Mouse (Mus musculus) 3T3-L1 (cell line): ENCODE results near the gene Nktr.

Experiments
- DNase-seq: peaks from one replicate; pipeline ENCODE4 v3.0.0-alpha.2; 2015; ENCODE audit warnings: low read depth, low spot score

Gene Nktr

GRCm38 (mm10) chr9:121718792-121719318 lies at the start of gene Nktr:
TSS of gene Nktr (plus strand) at chr9:121719169.
- peak; percentile 99 for DNase-seq

- DNase-seq, result peak; percentile 45
Measured at GRCm38 (mm10) chr9:121669348-121669791, 49.6 kb upstream of the Nktr start.

- DNase-seq, result peak; percentile 72
Measured at GRCm38 (mm10) chr9:121671300-121671699, 47.7 kb upstream of the Nktr start.

GRCm38 (mm10) chr9:121672311-121672710 lies 46.7 kb upstream of the Nktr start:
- peak; percentile 98 for DNase-seq

GRCm38 (mm10) chr9:121673716-121674115 lies 45.3 kb upstream of the Nktr start:
- peak; percentile 32 for DNase-seq

DNA sequence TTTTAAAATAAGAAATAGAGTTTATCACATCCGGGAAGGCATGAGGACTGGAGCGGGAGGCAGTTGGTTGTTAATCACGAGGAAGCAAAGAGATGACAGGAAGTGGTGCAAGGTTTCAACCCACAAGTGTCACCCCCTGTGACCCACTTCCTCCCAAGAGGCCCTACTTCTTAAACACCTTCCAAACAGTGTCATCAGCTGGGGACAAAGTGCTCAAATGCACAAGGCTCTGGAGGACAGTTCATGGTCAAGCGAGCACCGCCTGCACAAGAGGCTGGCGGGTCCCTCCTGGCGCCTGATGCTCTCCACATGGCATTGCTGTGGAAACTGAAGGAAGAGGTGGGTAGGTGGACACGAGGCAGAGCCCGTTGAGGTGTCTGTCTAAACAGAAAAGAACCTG lies 44.0 kb upstream of the Nktr start:
- DNase-seq, result no peak

DNA sequence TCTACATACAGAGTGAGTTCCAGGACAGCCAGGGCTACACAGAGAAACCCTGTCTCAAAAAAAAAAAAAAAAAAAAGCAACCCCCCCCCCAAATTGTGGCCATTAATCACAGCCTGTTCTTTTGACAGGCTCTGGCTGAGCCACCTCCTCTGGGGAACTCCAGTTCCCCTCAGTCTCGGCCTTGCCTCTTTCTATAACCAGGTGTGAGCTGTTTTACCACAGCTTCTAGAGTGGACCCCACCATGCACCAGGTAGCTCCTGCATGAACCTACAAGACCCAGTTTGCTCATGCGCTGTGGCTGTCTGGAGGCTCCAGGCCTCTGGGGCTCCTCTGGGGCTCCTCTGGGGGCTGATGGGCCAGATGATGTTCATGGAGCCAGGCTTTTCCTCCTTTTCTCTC lies 43.4 kb upstream of the Nktr start:
- no peak for DNase-seq

DNA sequence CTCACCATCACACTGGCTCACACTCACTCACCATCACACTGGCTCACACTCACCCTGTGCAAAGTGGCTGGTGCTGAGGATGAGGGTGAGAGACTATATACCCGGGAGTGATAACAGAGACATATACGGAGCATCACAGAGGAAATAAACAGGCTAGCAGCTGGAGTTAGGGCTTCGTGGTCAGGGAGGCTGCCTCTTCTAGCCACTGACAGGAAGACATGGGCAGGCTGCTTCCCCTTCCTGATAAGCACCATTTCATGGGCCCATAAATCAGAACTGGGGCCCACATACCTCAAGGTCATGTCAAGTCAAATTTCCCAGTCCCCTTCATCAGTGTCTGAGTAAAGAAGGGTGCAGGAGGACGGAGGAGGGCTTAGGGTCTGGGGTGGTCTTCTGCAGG lies 41.9 kb upstream of the Nktr start:
- DNase-seq, result no peak

GRCm38 (mm10) chr9:121677476-121677875 lies 41.5 kb upstream of the Nktr start:
- DNase-seq, result no peak

DNA sequence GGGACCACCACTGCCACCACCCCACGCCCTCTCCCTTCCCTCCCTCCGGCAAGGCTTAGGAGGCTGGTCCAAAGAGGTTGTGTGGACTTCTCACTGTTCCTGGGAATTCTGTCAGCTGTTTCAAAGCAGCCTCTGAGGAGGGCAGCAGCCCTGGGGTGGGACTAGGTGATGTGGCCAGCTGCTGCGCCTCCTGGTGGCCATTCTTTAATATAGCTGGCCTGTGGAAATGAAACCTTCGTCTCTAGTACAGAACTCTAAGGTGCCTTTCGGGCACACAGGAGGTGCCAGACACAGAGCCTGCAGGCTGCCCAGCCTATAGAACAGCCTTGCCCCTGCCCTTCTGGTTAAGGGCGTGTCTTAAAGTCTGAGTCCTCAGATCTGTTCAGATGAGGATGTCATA lies 39.4 kb upstream of the Nktr start:
- DNase-seq, result peak; percentile 84

DNA sequence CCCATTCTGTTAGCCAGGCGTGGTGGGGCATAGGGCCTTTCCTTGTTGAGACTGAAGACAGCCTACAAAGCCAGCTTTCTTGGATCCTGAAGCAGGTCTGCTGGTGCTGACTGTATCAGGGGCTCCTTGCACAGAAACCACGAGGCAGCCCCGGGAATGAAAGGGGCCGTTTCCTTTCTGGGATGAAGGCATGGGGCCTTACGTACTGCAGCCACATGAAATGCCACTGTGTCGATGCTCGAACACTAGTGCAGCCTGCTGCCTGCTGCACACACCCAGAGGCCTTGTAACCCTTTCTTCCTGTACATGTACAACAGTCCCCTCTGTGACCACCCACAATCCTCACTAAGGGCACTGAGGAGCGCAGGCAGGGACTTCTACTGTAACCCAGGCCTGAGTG lies 37.8 kb upstream of the Nktr start:
- DNase-seq, result no peak

DNA sequence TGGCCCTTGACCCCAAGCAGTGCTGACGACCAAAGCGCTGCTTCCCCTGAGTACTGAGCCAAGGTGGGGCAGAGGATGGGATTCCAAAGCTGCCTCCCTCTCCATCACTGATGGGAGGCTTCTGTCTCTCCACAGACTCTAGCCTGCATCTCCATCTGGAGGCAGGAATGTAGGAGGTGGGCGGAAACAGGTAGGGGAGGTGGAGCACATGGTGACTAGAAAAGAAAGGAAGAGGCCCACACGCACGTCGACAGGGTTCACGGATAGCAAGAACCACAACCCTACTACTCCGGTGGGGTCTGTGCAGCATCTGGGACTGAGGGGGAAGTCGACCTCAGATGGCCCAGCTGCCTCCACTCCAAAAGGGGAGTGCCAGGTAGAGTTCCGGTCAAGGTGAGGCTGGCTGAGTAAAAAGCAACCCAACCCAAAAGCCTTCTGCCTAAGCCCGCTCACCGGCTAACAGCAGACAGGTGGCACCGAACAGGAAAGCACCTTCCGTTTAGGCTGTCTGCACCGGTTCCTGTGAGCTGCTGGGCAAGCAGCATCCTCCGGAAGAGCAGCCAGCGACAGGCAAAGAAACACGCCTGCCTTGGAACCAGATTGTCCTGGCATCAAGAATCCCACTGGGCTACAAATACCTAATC lies 36.8 kb upstream of the Nktr start:
- no peak for DNase-seq

DNA sequence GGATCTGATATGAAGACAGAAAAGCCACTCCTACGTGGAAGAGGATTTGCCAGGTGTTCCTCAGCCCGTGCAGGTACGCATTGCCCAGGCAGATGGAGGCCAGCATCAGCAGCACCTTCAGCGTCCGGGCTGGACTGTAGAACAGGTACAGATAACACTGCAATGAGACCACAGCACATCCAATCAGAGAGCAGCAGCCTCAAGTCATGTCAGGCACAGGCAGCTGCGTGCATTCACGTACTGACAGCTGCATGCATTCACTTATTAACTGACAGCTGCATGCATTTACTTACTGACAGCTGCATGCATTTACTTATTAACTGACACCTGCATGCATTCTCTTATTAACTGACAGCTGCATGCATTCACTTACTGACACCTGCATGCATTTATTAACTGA lies 34.3 kb upstream of the Nktr start:
- DNase-seq, result no peak

- no peak for DNase-seq
Measured at GRCm38 (mm10) chr9:121690200-121690651, 28.7 kb upstream of the Nktr start.

DNA sequence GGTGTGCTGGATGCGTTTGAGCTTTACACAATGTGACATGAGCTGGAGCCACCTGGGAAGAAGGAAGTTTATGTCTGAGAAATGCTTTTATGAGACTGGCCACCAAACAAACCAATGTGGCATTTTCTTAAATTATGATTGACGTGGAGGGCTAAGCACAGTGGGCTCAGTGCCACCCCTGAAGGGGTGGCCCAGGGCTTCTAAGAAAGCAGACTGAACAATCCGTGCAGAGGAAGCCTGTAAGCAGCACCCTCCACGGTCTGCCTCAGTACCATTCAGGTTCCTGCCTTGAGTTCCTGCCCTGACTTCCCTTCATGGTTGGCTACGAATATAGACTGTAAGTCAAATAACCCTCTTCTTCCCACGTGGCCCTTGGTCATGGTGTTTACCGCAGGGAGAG lies 28.2 kb upstream of the Nktr start:
- no peak for DNase-seq

GRCm38 (mm10) chr9:121694736-121695135 lies 24.2 kb upstream of the Nktr start:
- no peak for DNase-seq

DNA sequence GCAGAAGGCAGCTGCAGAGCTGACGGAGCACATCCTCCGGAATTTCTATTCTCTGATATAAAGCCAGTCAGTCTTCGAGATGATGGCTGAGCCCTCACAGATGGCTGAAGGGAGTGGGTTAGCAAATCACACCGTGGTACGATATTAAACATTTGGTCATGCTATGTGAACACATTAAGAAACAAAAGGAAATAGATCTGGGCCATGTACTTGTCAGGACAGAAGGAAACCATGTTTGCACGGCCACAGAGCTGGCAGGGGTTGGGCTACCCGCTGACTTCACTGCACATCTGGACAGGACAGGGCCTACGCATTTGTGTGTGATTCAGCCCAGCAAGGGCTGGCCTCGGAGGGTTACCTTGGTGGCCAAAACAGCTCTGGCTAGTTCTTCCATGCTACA lies 22.3 kb upstream of the Nktr start:
- DNase-seq, result no peak

DNA sequence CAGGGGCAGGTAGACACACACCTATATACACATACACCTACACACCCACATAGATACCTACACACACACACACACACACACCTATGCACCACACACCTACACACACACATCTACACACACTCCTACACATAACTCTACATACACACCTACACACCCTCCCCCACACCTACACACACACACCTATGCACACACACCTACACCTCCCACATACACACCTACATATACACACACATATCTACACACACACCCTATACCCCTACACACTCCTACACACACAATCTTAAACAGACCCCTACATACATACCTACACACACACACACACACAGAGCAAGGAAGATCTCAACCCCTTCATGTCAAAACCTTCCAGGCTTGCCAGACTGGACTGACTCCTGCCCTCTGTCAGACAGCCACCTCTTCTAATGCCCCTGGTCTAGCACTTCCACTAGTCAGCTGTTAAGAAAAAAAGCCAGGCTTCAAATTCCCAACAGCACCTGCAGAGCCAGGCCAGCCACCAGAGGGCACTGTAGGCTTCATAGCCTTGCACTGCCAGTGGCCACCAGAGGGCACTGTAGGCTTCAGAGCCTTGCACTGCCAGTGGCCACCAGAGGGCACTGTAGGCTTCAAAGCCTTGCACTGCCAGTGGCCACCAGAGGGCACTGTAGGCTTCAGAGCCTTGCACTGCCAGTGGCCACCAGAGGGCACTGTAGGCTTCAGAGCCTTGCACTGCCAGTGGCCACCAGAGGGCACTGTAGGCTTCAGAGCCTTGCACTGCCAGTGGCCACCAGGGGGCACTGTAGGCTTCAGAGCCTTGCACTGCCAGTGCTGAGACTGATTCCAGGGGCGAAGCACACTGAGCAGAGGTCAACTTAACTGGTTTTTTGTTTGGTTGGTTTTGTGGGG lies 21.6 kb upstream of the Nktr start:
- DNase-seq, result peak; percentile 56

DNA sequence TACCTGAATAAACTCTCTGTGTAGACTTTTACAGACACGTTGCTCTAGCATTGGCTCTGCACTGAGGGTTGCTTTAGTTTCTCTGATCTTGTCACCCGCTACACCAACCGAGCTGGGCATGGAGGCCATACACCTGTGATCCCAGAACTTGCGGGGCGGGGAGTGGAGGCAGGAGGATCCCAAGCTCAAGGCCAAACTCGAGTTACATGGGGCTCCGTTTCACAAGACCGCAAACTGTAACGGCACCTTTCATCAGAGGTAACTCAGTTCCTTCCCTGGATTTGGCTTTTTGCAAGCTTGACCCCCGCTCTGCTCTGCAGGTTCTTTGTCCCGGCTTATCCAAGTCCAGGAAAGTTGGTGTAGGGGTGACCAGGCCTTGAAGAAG lies 14.7 kb upstream of the Nktr start:
- no peak for DNase-seq

GRCm38 (mm10) chr9:121704646-121705625 lies 14.0 kb upstream of the Nktr start, which contains the start of gene Sec22c:
TSS of gene Sec22c (minus strand) at chr9:121705490.
- peak; percentile 95 for DNase-seq

DNA sequence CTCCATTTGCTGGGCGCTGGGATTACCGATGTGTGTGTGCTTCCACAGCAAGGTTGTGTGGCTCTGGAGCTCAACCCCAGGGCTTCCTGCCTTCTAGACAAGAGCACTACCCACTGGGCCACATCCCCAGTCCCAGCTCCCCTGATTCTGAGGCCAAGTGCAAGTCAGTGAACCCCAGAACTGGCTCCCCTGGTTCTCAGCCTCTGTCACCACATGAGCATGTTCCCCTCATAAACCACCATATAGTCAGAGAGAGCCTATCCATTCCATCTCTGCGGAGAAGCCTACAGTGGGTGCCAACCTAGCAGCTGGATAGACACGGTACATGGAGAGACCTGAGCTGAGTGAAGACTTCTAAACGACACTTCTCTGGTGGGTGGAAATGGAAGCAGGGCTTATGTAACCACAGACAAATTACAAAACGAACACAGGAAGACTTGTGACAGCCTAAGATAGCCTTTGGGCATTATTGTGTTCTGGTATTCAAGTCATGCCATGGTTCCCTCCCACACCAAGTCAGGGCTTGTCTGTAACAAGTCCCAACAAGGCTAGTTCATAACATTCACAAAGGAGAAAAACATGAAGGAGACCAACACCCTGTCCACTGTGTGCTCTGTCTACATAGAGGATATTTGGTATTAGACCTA lies 12.8 kb upstream of the Nktr start:
- no peak for DNase-seq
